Mouse (Mus musculus): ENCODE measurements at regions not wholly inside any gene's neighbourhood (a gene's known extent, or its start where the extent isn't known, plus 50 kb on each side); places are given as distances from the start of the nearest gene placed in this dataset.
A peak's percentile ranks its signal among the peaks of the same experiment; 100 is the strongest.

DNA sequence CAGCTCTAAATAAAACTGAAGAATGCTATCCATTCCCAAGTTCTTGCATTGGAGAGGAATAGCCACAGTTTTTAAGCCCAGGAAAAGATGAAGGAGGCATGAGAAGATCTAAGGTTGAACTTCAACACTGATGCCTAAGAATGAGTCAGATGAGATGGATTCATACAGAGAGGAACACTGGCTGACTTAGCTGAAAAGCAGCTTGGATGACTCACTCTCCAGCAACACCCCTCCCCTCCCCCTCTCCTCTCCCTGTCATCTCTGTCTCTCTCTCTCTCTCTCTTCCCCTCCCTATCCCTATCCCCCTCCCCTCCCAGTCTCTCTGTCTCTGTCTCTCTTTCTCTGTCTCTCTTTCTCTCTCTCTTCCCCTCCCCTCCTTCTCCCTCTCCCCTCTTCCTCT, 186.4 kb upstream of the Id4 start:
- TF ChIP-seq CTCF (IDR thresholded peaks at IDR 0.05; ENCODE audit: control insufficient read depth, insufficient read depth, insufficient read length) (no peak), MYOD1 (IDR thresholded peaks at IDR 0.05; ENCODE audit: control insufficient read depth, insufficient read length, low read depth) (no peak), CEBPB (IDR thresholded peaks at IDR 0.05; ENCODE audit: low read depth) (no peak), MAX (IDR thresholded peaks at IDR 0.05) (no peak), USF1 (IDR thresholded peaks at IDR 0.05; ENCODE audit: low read depth) (no peak), MYOG (IDR thresholded peaks at IDR 0.05; ENCODE audit: control insufficient read depth, extremely low read depth, insufficient read length) (no peak), FOSL1 (IDR thresholded peaks at IDR 0.05; ENCODE audit: insufficient read depth, low read length, poor library complexity, severe bottlenecking) (peak; percentile 18)

Measured in C2C12 (cell line).